Mouse (Mus musculus) heart, embryonic 13.5 days (tissue): Measurements from ENCODE around the gene Ptpn23. TPM values are rescaled to one million over a fixed set of nuclear protein-coding genes. Genes with fewer than 3 reads are reported as not detected.

Source experiments
- ATAC-seq: fragments of 200-750 bp; cut with Nextera tagmentation; 2 replicates; pipeline ENCODE4 v1.8.0; 2017; ENCODE audit warnings: moderate TSS enrichment; ENCODE audit not compliant: insufficient number of reproducible peaks, low FRiP score, low TSS enrichment; ENCODE audit errors: extremely low read depth
- H3K27ac ChIP-seq: fragments of 300-500 bp; sonication (generic); replicated peaks from 2 replicates; pipeline ENCODE4 v1.5.1; 2015; ENCODE audit warnings: moderate library complexity, mild to moderate bottlenecking, inconsistent platforms
- H3K27me3 ChIP-seq: fragments of 300-500 bp; sonication (generic); replicated peaks from 2 replicates; pipeline ENCODE4 v1.6.1; 2015; ENCODE audit warnings: mild to moderate bottlenecking, inconsistent platforms
- H3K36me3 ChIP-seq: fragments of 300-500 bp; sonication (generic); 2 replicates; pipeline ENCODE4 v1.6.1; 2015; ENCODE audit warnings: mild to moderate bottlenecking, inconsistent platforms
- H3K4me1 ChIP-seq: fragments of 300-500 bp; sonication (generic); 2 replicates; pipeline ENCODE4 v1.6.1; 2015; ENCODE audit warnings: inconsistent platforms
- H3K4me2 ChIP-seq: fragments of 300-500 bp; sonication (generic); 2 replicates; pipeline ENCODE4 v1.6.1; 2015; ENCODE audit warnings: inconsistent platforms, mild to moderate bottlenecking, moderate library complexity
- H3K4me3 ChIP-seq: fragments of 300-500 bp; sonication (generic); 2 replicates; pipeline ENCODE4 v1.5.1; 2015; ENCODE audit warnings: moderate library complexity, mild to moderate bottlenecking, inconsistent platforms
- H3K9ac ChIP-seq: fragments of 300-500 bp; sonication (generic); 2 replicates; pipeline ENCODE4 v1.6.1; 2015; ENCODE audit warnings: inconsistent platforms, mild to moderate bottlenecking, moderate library complexity
- H3K9me3 ChIP-seq: fragments of 300-500 bp; sonication (generic); 2 replicates; pipeline ENCODE4 v1.6.1; 2016; ENCODE audit warnings: inconsistent platforms
- WGBS: fragments of 180-500 bp; shearing (Covaris S2); methylation state at CpG from one replicate; pipeline ENCODE4 v1.1.7; 2015; ENCODE audit warnings: mixed read lengths; 5-methylcytosine and 5-hydroxymethylcytosine counted together
- polyA plus RNA-seq: library from polyadenylated mRNA; unstranded; fragments of >200 nt; fragmentation: Nextera tagmentation; extraction: Ambion mirVana; gene quantifications from 2 replicates; pipeline ENCODE4 v1.2.1, GENCODE M21; 2015

Gene Ptpn23
- polyA plus RNA-seq: 13.1 and 15.4 TPM in 2 replicates

DNA sequence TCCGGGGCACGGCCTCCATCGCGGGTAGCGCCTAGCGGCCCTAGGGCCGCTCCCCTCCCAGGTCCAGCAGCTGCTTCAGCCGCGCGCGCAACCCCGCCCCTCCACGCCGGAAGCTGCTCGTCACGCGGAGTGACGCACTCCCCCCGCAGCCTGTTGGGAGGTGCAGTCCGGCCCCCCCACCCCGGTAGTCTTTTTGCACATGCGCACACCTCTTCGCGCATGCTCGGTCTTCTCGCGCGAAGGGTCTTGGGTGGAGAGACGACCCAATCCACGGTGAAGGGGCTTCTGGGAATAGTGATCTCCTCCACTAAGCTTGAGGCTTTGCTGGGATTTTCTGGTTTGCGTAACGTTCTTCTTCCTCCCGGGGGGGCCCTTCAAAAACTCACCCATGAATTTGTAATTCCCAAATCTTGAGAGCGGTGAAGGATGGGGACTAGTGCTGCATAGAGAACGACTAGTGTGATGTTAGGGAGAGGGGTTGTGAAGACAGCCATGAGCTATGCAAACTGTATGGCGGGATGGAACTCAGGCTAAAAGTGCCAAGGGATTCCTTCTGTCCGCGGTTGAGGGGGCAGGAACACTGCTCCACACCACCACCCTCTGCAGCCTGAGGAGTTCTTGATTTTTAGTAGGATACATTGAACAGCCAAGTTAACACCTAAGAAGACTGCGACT is at the start of gene Ptpn23:
Ptpn23 (minus strand) TSS at position 115 of the 675 bp plus-strand sequence.
- Histone ChIP-seq H3K27ac (peak within 1 kb of the TSS; percentile 89), H3K9ac (peak within 1 kb of the TSS; percentile 95), H3K36me3 (peaks cover 17% of the 10 kb centered on the region), H3K27me3 (no peaks in the 10 kb centered on the region), H3K4me1 (peaks cover 21% of the 10 kb centered on the region), H3K4me2 (peak within 1 kb of the TSS; percentile 92), H3K9me3 (no peaks in the 10 kb centered on the region), H3K4me3 (peak within 1 kb of the TSS; percentile 87)
- ATAC-seq: peak; percentile 89
- WGBS: under 1% methylated on average over 39 of the region's 39 CpGs

DNA sequence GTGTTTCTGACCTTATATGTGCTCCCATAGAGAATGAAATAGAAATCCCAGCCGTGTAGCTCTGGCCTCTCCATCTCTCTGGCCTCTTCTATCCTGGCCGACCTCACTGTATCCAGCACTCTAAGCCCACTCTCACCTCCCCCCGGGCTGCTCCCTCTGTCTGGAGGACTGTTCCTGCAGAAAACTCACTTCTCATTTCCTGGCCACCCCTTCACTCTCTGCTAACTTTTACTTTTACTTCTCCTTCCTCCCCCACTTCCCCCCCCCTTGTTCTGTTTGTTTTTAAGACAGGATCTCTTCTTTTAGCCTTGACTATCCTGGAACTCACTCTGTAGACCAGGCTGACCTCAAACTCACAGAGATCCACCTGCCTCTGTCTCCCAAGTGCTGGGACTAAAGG is 44.5 kb upstream of the Ptpn23 start:
- 73% methylated on average over 3 of the region's 3 CpGs for WGBS
- no peak overlapping the region for H3K9ac ChIP-seq
- peaks cover 46% of the 10 kb centered on the region for H3K36me3 ChIP-seq
- H3K4me1 ChIP-seq: no peaks in the 10 kb centered on the region
- H3K4me3 ChIP-seq: no peak overlapping the region
- no peaks in the 10 kb centered on the region for H3K9me3 ChIP-seq
- no peak overlapping the region for H3K4me2 ChIP-seq
- no peaks in the 10 kb centered on the region for H3K27me3 ChIP-seq
- H3K27ac ChIP-seq: no peak overlapping the region
- no peak for ATAC-seq

DNA sequence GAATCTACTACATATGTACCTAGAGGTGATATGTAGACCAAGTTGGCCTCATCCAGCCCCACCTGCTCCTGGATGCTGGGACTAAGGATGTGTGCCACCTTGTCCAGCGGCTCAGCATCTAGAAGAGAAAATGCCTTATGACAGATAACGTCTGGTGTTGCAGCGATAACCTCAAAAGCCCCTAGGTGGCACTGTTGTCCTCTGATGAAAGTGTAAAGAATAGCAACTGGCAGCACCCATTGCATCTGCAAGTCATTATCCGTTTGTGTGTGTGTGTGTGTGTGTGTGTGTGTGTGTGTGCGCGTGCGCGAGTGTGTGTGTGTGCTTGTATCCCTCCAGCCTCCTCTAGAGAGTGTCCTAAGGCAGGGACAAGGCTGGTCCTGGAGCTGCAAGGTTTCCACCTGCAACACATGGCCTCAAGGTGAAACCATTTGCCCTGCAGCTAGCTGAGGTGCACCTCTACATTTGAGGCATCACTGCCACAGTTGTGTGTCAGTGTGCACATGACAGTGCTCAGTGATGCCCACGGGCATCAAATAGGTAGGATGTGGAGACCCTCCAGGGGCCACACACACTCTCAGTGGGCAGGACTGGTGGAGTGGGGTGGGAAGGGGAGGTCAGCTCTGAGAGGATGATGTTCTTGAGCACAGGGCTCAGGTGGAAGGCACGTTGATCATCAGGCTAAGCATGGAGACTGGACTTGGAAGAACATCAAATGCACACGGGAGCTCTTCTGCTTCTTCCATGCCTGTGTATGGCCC is 41.0 kb upstream of the Ptpn23 start:
- no peaks in the 10 kb centered on the region for H3K9me3 ChIP-seq
- no peak for ATAC-seq
- H3K4me3 ChIP-seq: no peak overlapping the region
- peaks cover 44% of the 10 kb centered on the region for H3K36me3 ChIP-seq
- H3K27ac ChIP-seq: no peak overlapping the region
- no peak overlapping the region for H3K9ac ChIP-seq
- H3K4me2 ChIP-seq: no peak overlapping the region
- no peaks in the 10 kb centered on the region for H3K4me1 ChIP-seq
- 29% methylated on average over 11 of the region's 11 CpGs for WGBS
- H3K27me3 ChIP-seq: no peaks in the 10 kb centered on the region

DNA sequence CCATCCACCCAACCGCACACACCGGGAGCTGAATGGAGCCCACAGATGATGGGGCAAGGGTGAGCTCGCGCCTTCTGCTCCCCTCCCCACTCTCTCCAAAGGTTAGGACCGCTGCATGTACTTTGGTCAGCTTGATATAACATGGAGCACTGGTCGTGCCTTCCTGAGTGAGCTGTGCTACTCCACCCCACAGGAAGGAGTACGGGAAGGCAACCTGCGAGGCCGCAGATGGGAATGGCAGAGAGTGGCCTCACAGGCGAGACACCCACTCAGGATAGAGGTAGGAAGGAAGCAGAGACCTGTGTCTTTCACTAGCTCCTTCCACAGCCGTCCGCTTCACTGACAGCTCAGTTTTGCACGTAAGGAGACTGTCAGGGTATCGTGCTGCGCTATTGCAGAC is 40.3 kb upstream of the Ptpn23 start:
- Histone ChIP-seq H3K4me3 (no peak overlapping the region), H3K27me3 (no peaks in the 10 kb centered on the region), H3K27ac (no peak overlapping the region), H3K9me3 (no peaks in the 10 kb centered on the region), H3K9ac (no peak overlapping the region), H3K4me2 (no peak overlapping the region), H3K36me3 (peaks cover 46% of the 10 kb centered on the region), H3K4me1 (no peaks in the 10 kb centered on the region)
- 75% methylated on average over 15 of the region's 15 CpGs for WGBS
- ATAC-seq: no peak

DNA sequence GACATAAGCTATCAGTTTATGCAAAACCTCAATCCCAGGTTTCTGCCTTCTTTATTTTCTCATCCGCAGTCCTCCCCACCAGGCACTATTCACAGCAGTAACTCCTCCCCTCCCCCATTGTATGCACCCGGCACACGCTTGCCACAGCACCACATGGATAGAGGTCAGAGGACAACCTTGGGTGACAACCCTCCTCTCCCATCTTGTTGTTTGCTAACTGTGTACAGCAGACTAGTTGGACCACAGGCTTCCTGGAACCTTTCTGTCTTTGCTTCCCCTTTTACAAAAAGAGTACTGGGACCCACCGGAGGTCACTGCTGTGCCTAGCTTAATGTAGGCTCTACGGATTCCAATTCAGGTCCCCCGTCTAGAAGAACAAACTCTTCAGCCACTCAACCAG is 32.5 kb upstream of the Ptpn23 start:
- H3K9me3 ChIP-seq: no peaks in the 10 kb centered on the region
- H3K9ac ChIP-seq: no peak overlapping the region
- no peaks in the 10 kb centered on the region for H3K4me1 ChIP-seq
- H3K27me3 ChIP-seq: no peaks in the 10 kb centered on the region
- no peak overlapping the region for H3K4me3 ChIP-seq
- H3K36me3 ChIP-seq: peaks cover 53% of the 10 kb centered on the region
- WGBS: 92% methylated on average over 6 of the region's 6 CpGs
- H3K4me2 ChIP-seq: no peak overlapping the region
- no peak for ATAC-seq
- no peak overlapping the region for H3K27ac ChIP-seq

DNA sequence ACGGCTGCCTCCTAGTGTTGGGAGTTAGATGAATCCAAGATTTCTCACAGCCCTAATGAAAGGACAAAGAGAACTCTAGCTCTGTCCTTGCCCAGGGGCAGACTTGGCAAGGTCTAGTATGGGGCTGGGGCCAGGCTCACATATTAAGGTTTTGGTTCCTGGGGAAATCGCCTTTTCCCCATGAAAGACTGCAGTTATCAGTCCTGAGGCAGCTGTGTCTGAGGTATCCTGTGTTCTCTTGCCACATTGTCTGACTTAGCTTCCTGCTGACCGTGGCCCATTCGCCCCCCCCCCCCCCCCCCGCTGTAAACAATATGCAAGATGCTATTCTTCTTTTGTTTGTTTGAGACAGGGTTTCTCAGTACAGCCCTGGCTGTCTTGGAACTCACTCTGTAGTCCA is 32.0 kb upstream of the Ptpn23 start:
- peaks cover 58% of the 10 kb centered on the region for H3K36me3 ChIP-seq
- no peak for ATAC-seq
- WGBS: 47% methylated on average over 5 of the region's 5 CpGs
- H3K27me3 ChIP-seq: no peaks in the 10 kb centered on the region
- no peak overlapping the region for H3K4me2 ChIP-seq
- no peak overlapping the region for H3K4me3 ChIP-seq
- H3K9ac ChIP-seq: no peak overlapping the region
- H3K9me3 ChIP-seq: no peaks in the 10 kb centered on the region
- no peak overlapping the region for H3K27ac ChIP-seq
- no peaks in the 10 kb centered on the region for H3K4me1 ChIP-seq

DNA sequence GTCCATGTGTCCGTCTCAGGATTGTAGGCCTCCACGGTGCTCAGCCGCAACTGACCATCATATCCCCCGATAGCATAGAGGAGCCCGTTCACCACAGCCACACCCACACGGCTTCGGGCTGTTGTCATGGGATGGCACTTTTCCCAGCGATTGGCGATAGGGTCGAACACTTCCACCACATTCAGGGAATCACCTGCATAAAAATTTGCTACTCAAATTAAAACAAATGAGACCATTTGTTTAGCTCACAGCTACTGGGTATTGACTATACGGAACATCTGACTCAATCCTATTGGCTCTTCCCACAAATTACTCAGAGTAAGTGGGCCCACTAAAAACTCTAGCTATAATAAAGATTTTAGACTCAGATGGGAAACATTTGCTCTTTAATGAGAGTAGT is 28.0 kb upstream of the Ptpn23 start:
- Histone ChIP-seq H3K4me3 (no peak overlapping the region), H3K4me2 (no peak overlapping the region), H3K27me3 (no peaks in the 10 kb centered on the region), H3K27ac (no peak overlapping the region), H3K9ac (no peak overlapping the region), H3K9me3 (no peaks in the 10 kb centered on the region), H3K4me1 (no peaks in the 10 kb centered on the region), H3K36me3 (peaks cover 62% of the 10 kb centered on the region)
- no peak for ATAC-seq
- WGBS: 91% methylated on average over 11 of the region's 11 CpGs

DNA sequence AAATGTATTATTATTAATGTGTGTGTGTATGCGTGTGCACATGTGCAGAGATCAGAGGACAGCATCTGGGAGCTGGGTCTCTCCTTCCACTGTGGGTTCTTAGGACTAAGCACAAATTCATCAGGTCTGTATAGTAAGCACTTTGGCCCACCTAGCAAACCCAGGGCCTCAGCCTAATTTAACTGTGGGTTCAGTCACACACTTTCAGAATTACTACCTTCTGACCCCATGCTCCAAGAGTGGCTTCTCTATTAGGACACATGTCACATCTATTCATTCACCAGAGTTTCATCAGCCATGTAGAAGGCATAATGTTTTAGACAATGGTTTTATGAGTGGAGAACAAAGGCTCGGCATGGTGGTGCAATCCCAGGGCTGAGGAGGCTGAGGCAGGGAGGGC is 25.0 kb upstream of the Ptpn23 start:
- no peak for ATAC-seq
- H3K9me3 ChIP-seq: no peaks in the 10 kb centered on the region
- H3K9ac ChIP-seq: no peak overlapping the region
- no peaks in the 10 kb centered on the region for H3K4me1 ChIP-seq
- no peak overlapping the region for H3K27ac ChIP-seq
- 90% methylated on average over 2 of the region's 2 CpGs for whole genome bisulfite sequencing
- H3K36me3 ChIP-seq: peaks cover 83% of the 10 kb centered on the region
- no peak overlapping the region for H3K4me3 ChIP-seq
- H3K4me2 ChIP-seq: no peak overlapping the region
- no peaks in the 10 kb centered on the region for H3K27me3 ChIP-seq

DNA sequence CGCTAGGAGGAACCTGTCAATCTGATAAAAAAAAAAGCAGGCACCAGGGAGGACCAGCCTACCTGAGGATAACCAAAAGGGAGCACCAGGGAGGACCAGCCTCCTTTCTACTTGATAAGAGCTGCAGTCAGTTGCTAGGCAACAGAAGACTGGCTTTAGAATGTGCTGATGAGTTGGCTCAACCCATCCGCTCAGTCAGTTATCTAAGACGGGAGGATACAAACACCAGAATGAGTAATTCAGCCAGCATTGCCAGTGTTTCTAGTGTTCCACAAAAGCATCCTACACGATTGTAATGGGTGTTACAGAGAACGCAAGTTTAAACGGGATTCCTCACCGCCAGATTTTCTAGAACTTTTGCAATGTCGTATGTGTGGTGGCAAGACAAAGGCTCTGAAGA is 23.2 kb upstream of the Ptpn23 start:
- Histone ChIP-seq H3K27me3 (no peaks in the 10 kb centered on the region), H3K27ac (no peak overlapping the region), H3K9ac (no peak overlapping the region), H3K4me2 (no peak overlapping the region), H3K36me3 (peaks cover 89% of the 10 kb centered on the region), H3K4me3 (no peak overlapping the region), H3K9me3 (no peaks in the 10 kb centered on the region), H3K4me1 (no peaks in the 10 kb centered on the region)
- no peak for ATAC-seq
- 65% methylated on average over 8 of the region's 8 CpGs for WGBS

DNA sequence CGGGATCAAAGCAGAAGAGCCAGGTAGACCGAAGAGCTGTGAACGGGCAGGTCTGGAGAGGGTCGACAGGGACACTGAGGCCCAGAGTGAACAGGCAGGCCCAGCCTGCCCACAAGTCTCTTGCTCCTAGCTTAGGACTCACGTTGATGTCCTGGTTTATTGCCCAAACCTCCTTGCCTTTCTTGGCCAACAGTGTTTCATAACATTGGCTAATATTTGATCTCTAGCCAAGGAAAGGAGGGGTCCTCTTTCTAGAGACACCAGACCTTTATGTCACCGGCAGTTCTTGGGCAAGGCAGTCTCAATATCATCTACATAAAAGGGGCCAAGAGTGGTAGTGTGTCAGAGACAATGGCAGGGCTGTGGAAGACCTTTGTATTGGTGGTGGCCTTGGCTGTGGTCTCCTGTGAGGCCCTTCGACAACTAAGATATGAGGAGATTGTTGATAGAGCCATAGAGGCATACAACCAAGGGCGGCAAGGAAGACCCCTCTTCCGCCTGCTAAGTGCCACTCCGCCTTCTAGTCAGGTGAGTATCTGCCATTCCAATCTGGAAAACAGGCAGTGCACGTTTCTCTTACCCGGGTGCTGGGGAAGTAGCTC is 11.6 kb upstream of the Ptpn23 start, which contains the start of gene Ngp:
Ngp (plus strand) TSS at position 237 of the 602 bp plus-strand sequence.
- H3K9me3 ChIP-seq: no peaks in the 10 kb centered on the region
- H3K9ac ChIP-seq: no peak within 1 kb of the TSS
- H3K4me2 ChIP-seq: no peak within 1 kb of the TSS
- ATAC-seq: no peak
- no peaks in the 10 kb centered on the region for H3K36me3 ChIP-seq
- no peaks in the 10 kb centered on the region for H3K27me3 ChIP-seq
- no peak within 1 kb of the TSS for H3K4me3 ChIP-seq
- 78% methylated on average over 12 of the region's 12 CpGs for WGBS
- H3K4me1 ChIP-seq: no peaks in the 10 kb centered on the region
- no peak within 1 kb of the TSS for H3K27ac ChIP-seq

DNA sequence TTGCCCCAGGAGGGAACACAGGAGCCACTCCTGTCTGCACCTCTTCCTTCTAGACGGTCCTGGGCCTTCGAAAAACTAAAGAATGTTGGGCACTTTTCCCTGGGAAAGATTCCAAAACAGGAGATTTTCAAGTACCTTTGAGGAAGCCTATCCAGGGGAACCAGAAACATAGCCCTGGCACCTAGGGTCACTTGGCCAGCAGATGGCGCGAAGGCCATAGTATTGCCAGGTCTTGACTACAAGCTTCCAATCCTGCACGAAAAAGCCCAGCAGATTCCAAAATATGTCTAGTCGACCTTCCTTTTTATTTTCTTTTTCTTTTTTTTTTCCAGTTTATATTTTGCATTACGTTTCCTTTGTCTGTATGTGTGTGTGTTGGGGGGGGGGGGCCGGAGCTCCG is 5.8 kb upstream of the Ptpn23 start:
- H3K4me2 ChIP-seq: no peak overlapping the region
- no peak overlapping the region for H3K27ac ChIP-seq
- no peaks in the 10 kb centered on the region for H3K9me3 ChIP-seq
- H3K36me3 ChIP-seq: no peaks in the 10 kb centered on the region
- WGBS: 44% methylated on average over 9 of the region's 9 CpGs
- no peaks in the 10 kb centered on the region for H3K27me3 ChIP-seq
- no peak overlapping the region for H3K4me3 ChIP-seq
- no peak for ATAC-seq
- no peak overlapping the region for H3K9ac ChIP-seq
- H3K4me1 ChIP-seq: peaks cover 2% of the 10 kb centered on the region
